ENCODE assay signal across 18 mouse cellular contexts in the genomic region with DNA sequence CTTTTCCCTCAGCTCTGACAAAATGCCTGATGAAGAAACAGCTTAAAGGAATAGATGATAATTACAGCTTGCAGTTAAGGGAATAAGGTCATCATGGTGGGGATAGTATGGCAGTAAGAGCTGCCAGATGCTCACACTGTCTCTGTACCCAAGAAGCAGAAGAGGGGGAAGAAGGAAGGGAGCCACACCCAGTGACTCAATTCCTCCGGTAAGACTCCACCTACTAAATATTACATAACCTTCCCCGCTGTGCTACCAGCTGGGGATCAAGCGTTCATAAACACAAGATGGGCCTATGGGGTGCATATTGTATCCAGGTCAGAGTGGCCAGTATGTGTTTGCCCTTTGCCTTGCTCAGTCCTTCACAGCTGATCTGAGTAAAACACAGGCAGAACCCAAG.
"Had no signal": no experiment of that assay in that cellular context is flagged by ENCODE, and none has a peak within 500 bp of the region (broad histone marks: within the 10 kb centered on the region; RNA-seq: fewer than 3 reads in every experiment).

No protein-coding gene starts in this region.

- DNase-seq: lung, adult 18-20 months; lung, embryonic 14.5 days; lung, postnatal 10 days; lung, postnatal 36 days; retina, postnatal 1 day; right cerebral cortex, adult 18-20 months; right cerebral cortex, postnatal 25 days; right cerebral cortex, postnatal 4 days; thymus, adult 2 months; thymus, postnatal 25 days; thymus, postnatal 4 days had no signal

- H3K4me3 ChIP-seq: megakaryocyte, embryonic 14.5 days; midbrain, embryonic 13.5 days; midbrain, embryonic 15.5 days; neural tube, embryonic 12.5 days; stomach, embryonic 15.5 days had no signal

- ATAC-seq: midbrain, embryonic 13.5 days; midbrain, embryonic 15.5 days had no signal

- H3K27ac ChIP-seq: macrophage; midbrain, embryonic 13.5 days; midbrain, embryonic 15.5 days; neural tube, embryonic 12.5 days; stomach, embryonic 15.5 days; stomach, postnatal 0 days had no signal
